Mouse (Mus musculus) left cerebral cortex, adult 2 months (tissue): ENCODE measurements around the gene Myh7. TPM values are rescaled to one million over a fixed set of nuclear protein-coding genes. Genes with fewer than 3 reads are reported as not detected.
A peak's percentile ranks its signal among the peaks of the same experiment; 100 is the strongest.

ENCODE experiments used
- DNase-seq, 2 experiments: peaks; one replicate each; pipeline ENCODE4 v3.0.0; 2021 to 2022; ENCODE audit warnings: low spot score in 2 of 2, mixed read lengths in 1 of 2; ENCODE audit errors: extremely low spot score in 1 of 2
- H3K27ac ChIP-seq: fragments of 200-600 bp; 2 replicates; pipeline ENCODE4 v1.8.1; 2022
- H3K4me3 ChIP-seq: fragments of 200-600 bp; 2 replicates; pipeline ENCODE4 v1.8.1; 2022
- CTCF ChIP-seq: fragments of 200-600 bp; IDR thresholded peaks from 2 replicates; pipeline ENCODE4 v1.8.1; 2022; ENCODE audit warnings: antibody characterized with exemption, mild to moderate bottlenecking, moderate library complexity
- intact Hi-C: fragments of 180-260 bp; cut with DNase I; formaldehyde crosslinking; loops from one replicate; pipeline ENCODE4 v1.15.1; 2025
- total RNA-seq, 2 experiments: library from RNA; stranded (reverse); gene quantifications; 2 replicates each; pipeline ENCODE4 v1.2.3; 2021

The Myh7 gene
- total RNA-seq, 2 experiments from 2014 or later: 22.1 to 24.2 TPM

DNA sequence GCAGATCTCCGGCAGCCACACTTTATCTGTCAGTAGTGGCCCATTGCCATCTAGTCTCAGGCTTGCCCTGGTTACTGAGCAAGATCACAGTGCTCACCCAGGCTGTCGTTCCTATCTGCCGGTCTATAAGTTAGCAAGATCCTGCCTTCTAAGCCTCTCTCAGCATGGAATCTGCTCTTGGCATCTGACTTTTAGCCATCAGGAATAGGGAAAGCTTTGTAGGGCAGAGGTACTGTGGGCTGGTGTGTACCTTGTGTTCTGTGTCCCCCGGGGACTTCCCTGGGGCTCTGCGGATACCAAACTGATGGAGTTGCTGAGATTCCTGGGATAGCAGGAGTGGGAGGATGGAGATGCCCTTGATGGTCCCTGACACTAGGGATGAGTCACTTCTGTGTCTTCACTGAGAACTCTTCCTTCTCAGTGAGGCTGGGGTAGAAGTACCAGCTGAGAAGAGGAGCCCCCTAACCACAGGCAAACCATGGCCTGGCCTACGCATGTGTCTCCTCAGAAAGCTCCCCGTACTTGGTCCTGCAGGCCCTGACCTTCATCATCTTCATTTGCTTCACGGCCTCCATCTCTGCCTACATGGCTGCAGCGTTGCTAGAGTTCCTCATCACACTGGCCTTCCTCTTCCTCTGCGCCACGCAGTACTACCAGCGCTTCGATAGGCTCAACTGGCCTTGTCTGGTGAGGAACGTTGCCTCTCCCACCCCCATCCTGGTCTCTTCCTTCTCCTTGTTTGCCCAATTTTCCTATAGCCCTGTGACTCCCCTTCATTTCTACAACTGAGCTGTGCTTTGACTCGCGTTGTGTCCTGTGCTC lies 56.9 kb downstream of the Myh7 start:
- intact Hi-C loops: loop anchor here (5.0 kb wide), 1 partner anchor 95 kb away; no protein-coding TSS in a partner anchor
- DNase-seq: no peak
- no peak for TF ChIP-seq CTCF
- Histone ChIP-seq H3K27ac (peak overlapping the region; percentile 37; the same call in 1 of the 2 replicates), H3K4me3 (peak overlapping the region; percentile 32; the same call in 1 of the 2 replicates)

GRCm38 (mm10) chr14:54936831-54937160 lies 57.6 kb downstream of the Myh7 start:
- H3K4me3 ChIP-seq: peak overlapping the region; percentile 40
- TF ChIP-seq CTCF: no peak
- DNase-seq: no peak
- intact Hi-C loops: loop anchor here (5.0 kb wide), 1 partner anchor 94 kb away; no protein-coding TSS in a partner anchor
- peak overlapping the region; percentile 86 for H3K27ac ChIP-seq

- H3K4me3 ChIP-seq: peak within 1 kb of the TSS; percentile 40
- DNase-seq: peak; percentile 24 to 71
These were observed 58.3 kb downstream of the Myh7 start, which contains the start of gene Cmtm5 for GRCm38 (mm10) chr14:54935904-54936830. TSS of gene Cmtm5 (plus strand) at chr14:54936261.

GRCm38 (mm10) chr14:54932645-54933150 lies 61.7 kb downstream of the Myh7 start, which contains the start of gene Il25:
TSS of gene Il25 (plus strand) at chr14:54932695.
- no peak for DNase-seq
- TF ChIP-seq CTCF: no peak
- intact Hi-C loops: no loop called here
- Histone ChIP-seq H3K27ac (no peak within 1 kb of the TSS), H3K4me3 (no peak within 1 kb of the TSS)

More at GRCm38 (mm10) chr14:54935904-54936830, 58.3 kb downstream of the Myh7 start, which contains the start of gene Cmtm5:
- peak; percentile 28 for TF ChIP-seq CTCF
- peak within 1 kb of the TSS; percentile 86 for H3K27ac ChIP-seq
- intact Hi-C loops: loop anchor here (5.0 kb wide), 1 partner anchor 94 kb away; no protein-coding TSS in a partner anchor

DNA sequence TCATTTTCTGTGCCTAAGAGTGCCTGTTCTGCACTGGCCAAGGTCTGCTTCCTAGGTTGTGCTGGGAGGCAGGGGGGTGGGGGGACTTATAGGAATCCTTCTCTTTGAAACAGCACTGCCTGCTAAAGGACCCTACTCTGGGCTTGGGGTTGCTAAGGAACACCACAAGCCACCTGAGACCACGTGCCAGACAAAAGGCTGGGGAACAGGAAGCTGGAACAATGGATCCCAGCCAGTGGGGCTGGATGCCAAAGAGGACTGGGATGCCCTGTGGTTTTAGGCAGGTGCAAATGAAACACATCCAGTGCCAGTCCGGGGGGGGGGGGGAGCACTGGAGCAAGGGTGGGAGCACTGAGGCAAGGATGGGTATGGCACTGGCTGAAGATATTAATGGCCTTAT lies 64.0 kb downstream of the Myh7 start:
- TF ChIP-seq CTCF: no peak
- DNase-seq: no peak
- no peak overlapping the region for H3K27ac ChIP-seq
- intact Hi-C loops: no loop called here
- no peak overlapping the region for H3K4me3 ChIP-seq

DNA sequence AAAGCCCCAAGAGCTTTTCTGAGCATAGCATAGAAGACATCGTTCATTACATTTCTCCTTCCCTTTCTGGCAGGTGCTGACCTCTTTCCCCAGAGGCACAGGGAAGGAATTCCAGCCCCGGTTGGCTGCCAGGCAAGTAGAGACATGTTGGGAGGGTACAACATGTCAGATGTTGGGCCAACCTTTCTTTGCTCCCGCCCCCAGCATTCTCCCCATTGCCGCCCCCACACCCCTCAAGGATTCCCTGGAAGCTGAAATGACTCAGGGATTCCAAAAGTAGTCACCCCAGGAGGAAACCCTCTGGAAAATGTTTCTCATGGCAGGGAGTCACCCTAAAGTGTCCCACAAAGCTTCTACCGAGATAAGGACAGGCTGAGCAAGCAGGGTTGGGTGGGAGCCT lies 64.6 kb downstream of the Myh7 start:
- Histone ChIP-seq H3K4me3 (no peak overlapping the region), H3K27ac (no peak overlapping the region)
- no peak for DNase-seq
- TF ChIP-seq CTCF: no peak
- intact Hi-C loops: no loop called here

DNA sequence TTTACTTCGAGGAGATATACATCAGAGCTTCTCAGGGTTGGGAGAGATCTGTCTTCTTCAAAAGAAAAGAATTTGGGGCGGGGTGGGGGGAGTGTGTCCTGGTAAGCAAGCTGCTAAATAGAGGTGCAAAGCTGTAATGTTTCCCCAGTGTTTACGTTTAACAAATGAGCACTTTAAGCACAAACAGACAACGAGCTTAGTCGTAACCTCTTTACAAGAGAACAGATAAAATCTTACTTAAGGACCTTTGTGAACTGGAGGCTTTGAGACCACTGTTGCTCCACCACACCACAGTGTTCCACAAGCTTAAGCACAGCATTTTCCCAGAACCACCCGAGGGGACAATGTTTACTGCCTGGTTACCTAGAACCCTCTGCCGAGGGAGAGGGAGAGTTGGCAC lies 67.1 kb downstream of the Myh7 start:
- no peak overlapping the region for H3K4me3 ChIP-seq

GRCm38 (mm10) chr14:54926401-54927158 lies 67.8 kb downstream of the Myh7 start:
- no peak for DNase-seq
- no peak for TF ChIP-seq CTCF
- Histone ChIP-seq H3K4me3 (peak overlapping the region; percentile 54), H3K27ac (peak overlapping the region; percentile 76)
- intact Hi-C loops: no loop called here

More for the DNA sequence above, 67.1 kb downstream of the Myh7 start:
- DNase-seq: no peak
- TF ChIP-seq CTCF: no peak
- peak overlapping the region; percentile 76 for H3K27ac ChIP-seq
- intact Hi-C loops: no loop called here

DNA sequence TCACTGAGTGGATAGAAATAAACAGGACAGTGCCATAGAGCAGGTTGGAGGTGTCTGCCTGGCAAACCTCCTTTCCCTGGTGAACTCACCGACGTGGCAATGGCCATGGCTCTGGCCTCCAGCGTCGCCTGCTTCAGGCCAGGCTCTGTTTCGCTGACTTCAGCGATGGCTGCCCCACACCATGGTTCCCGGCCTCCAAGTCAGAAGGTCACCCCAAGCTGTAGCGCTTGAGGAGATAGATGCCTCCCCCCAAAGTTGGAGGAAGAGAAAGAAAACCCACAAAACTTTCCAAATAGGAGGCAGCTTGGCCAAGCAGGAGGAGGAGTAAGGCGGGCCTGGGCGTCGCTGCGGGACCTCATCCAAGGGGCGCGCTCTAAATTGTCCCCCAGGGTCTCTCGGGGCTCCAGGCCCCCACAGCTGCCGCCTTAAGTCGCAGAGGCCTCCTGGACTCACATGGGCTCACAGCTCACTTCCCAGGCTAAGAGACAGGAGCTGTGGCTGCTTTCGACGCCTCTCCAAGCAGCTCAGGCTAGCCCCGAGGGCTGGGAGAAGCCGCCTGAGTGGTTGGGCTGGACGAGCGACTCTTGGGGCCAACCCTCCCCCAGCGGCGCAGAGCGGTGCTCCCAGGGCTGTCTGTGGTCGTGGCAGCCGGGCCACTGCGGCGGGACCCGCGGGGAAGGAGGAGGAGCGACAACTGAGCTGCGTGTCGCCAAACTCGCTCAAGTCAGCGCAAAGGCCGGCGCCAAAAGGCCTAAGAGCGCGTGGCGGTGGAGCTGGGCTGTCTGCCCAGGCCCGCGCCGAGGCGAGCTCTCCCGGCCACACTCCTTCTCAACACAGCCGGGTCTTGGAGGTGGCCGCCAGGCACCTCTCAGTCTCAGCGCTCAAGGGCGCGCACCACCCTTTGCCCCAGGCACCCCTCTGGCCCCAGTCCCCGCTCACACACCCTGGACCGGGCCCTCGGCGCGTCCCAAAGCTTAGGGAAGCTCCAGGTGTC lies 68.8 kb downstream of the Myh7 start, which contains the start of gene Efs:
Gene Efs, minus strand, starts transcription at position 778 of the 994 bp plus-strand sequence.
- peak within 1 kb of the TSS; percentile 54 for H3K4me3 ChIP-seq
- H3K27ac ChIP-seq: peak within 1 kb of the TSS; percentile 76
- intact Hi-C loops: no loop called here
- TF ChIP-seq CTCF: no peak
- peak; percentile 53 to 55 for DNase-seq
